Mouse (Mus musculus): ENCODE measurements at regions not wholly inside any gene's neighbourhood (a gene's known extent, or its start where the extent isn't known, plus 50 kb on each side); places are given as distances from the start of the nearest gene placed in this dataset.
A peak's percentile ranks its signal among the peaks of the same experiment; 100 is the strongest.

DNA sequence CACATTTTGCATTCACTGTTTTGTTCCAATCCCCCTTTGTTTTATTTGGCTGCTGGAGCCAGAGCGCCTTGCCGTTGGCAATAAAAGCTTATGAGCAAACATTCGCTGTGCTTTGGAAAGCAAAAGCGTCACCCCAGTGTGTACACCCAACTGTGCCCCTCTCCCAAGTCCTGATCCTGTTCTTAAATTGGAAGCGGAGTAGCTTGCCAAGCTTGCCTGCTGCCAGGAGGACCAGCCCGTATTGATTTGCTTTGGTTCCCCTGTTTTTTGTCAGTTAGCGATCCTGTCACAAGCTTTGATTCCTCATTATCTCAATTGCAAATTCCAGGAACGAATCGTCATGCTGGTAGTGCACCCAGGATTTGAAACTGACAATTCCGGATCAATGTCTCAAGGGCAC lies 917.5 kb downstream of the Olfm4 start:
- no peak for ATAC-seq (ENCODE audit: low FRiP score, low read depth)
- WGBS: 64% methylated on average over 10 of the region's 10 CpGs
- no peaks in the 10 kb centered on the region for H3K27me3 ChIP-seq (replicated peaks)
- no peaks in the 10 kb centered on the region for H3K36me3 ChIP-seq
- H3K4me2 ChIP-seq (replicated peaks): no peak overlapping the region
- no peaks in the 10 kb centered on the region for H3K9me3 ChIP-seq
- H3K4me1 ChIP-seq: no peaks in the 10 kb centered on the region
- H3K9ac ChIP-seq: no peak overlapping the region
- no peak overlapping the region for H3K4me3 ChIP-seq
- H3K27ac ChIP-seq: no peak overlapping the region

- Histone ChIP-seq H3K27me3 (replicated peaks) (no peaks in the 10 kb centered on the region), H3K4me3 (no peak overlapping the region), H3K27ac (no peak overlapping the region), H3K9me3 (no peaks in the 10 kb centered on the region), H3K4me1 (no peaks in the 10 kb centered on the region), H3K9ac (no peak overlapping the region), H3K36me3 (no peaks in the 10 kb centered on the region), H3K4me2 (replicated peaks) (no peak overlapping the region)
- 85% methylated on average over 9 of the region's 9 CpGs for WGBS
- no peak for ATAC-seq (ENCODE audit: low FRiP score, low read depth)
These were observed 917.9 kb downstream of the Olfm4 start for GRCm38 (mm10) chr14:80901759-80902163.

- Histone ChIP-seq H3K27me3 (replicated peaks) (no peaks in the 10 kb centered on the region), H3K36me3 (no peaks in the 10 kb centered on the region), H3K4me2 (replicated peaks) (no peak overlapping the region), H3K9ac (no peak overlapping the region), H3K27ac (no peak overlapping the region), H3K4me3 (no peak overlapping the region), H3K9me3 (no peaks in the 10 kb centered on the region), H3K4me1 (no peaks in the 10 kb centered on the region)
- WGBS: 76% methylated on average over 3 of the region's 3 CpGs
- no peak for ATAC-seq (ENCODE audit: low FRiP score, low read depth)
These were observed 932.1 kb downstream of the Olfm4 start for GRCm38 (mm10) chr14:80916031-80916430.

- 69% methylated on average over 2 of the region's 2 CpGs for WGBS
- H3K9me3 ChIP-seq: no peaks in the 10 kb centered on the region
- ATAC-seq (ENCODE audit: low FRiP score, low read depth): no peak
- H3K4me1 ChIP-seq: no peaks in the 10 kb centered on the region
- H3K4me3 ChIP-seq: no peak overlapping the region
- H3K9ac ChIP-seq: no peak overlapping the region
- no peak overlapping the region for H3K4me2 ChIP-seq (replicated peaks)
- H3K36me3 ChIP-seq: no peaks in the 10 kb centered on the region
- H3K27ac ChIP-seq: no peak overlapping the region
- H3K27me3 ChIP-seq (replicated peaks): no peaks in the 10 kb centered on the region
These were observed 939.9 kb downstream of the Olfm4 start for GRCm38 (mm10) chr14:80923732-80924131.

DNA sequence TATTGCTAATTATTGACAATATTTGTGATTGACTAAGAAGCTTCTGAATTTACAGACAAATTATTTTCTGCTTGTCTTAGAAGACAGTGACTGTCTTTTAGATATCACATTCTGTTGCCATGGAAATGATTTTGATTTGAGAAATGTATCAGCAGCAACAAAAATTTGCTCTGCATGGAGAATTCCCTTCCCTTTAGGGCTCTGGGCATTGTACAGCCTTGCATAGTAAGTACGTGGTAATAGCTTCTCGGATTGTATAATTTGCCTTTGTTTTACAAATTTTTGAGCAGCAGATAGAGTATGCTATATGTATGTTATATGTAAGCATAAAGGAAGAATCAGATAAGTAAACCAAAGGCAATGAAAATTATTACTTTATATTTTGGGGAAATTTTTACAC lies 976.1 kb downstream of the Olfm4 start:
- no peaks in the 10 kb centered on the region for H3K4me1 ChIP-seq
- no peaks in the 10 kb centered on the region for H3K9me3 ChIP-seq
- H3K36me3 ChIP-seq: no peaks in the 10 kb centered on the region
- WGBS: 82% methylated on average over 2 of the region's 2 CpGs
- no peak overlapping the region for H3K4me2 ChIP-seq (replicated peaks)
- no peak overlapping the region for H3K4me3 ChIP-seq
- no peak overlapping the region for H3K9ac ChIP-seq
- no peak overlapping the region for H3K27ac ChIP-seq
- no peak for ATAC-seq (ENCODE audit: low FRiP score, low read depth)
- H3K27me3 ChIP-seq (replicated peaks): no peaks in the 10 kb centered on the region

- Histone ChIP-seq H3K27ac (no peak overlapping the region), H3K4me1 (no peaks in the 10 kb centered on the region), H3K4me2 (replicated peaks) (no peak overlapping the region), H3K9ac (no peak overlapping the region), H3K36me3 (no peaks in the 10 kb centered on the region), H3K4me3 (no peak overlapping the region), H3K27me3 (replicated peaks) (no peaks in the 10 kb centered on the region), H3K9me3 (no peaks in the 10 kb centered on the region)
- ATAC-seq (ENCODE audit: low FRiP score, low read depth): no peak
- 87% methylated on average over 4 of the region's 4 CpGs for WGBS
These were observed 991.9 kb downstream of the Olfm4 start for GRCm38 (mm10) chr14:80975795-80976194.

- no peaks in the 10 kb centered on the region for H3K4me1 ChIP-seq
- H3K4me3 ChIP-seq: no peak overlapping the region
- WGBS: 56% methylated on average over 5 of the region's 5 CpGs
- no peak overlapping the region for H3K9ac ChIP-seq
- no peak overlapping the region for H3K4me2 ChIP-seq (replicated peaks)
- H3K27me3 ChIP-seq (replicated peaks): no peaks in the 10 kb centered on the region
- H3K27ac ChIP-seq: no peak overlapping the region
- no peak for ATAC-seq (ENCODE audit: low FRiP score, low read depth)
- no peaks in the 10 kb centered on the region for H3K9me3 ChIP-seq
- no peaks in the 10 kb centered on the region for H3K36me3 ChIP-seq
These were observed 992.8 kb downstream of the Olfm4 start for GRCm38 (mm10) chr14:80976662-80977061.

- 0 out of 2 replicates have a peak, but pooled peaks have one; percentile 25 for ATAC-seq (ENCODE audit: low FRiP score, low read depth)
- 68% methylated on average over 5 of the region's 5 CpGs for WGBS
These were observed 995.6 kb downstream of the Olfm4 start for GRCm38 (mm10) chr14:80979475-80979874.

DNA sequence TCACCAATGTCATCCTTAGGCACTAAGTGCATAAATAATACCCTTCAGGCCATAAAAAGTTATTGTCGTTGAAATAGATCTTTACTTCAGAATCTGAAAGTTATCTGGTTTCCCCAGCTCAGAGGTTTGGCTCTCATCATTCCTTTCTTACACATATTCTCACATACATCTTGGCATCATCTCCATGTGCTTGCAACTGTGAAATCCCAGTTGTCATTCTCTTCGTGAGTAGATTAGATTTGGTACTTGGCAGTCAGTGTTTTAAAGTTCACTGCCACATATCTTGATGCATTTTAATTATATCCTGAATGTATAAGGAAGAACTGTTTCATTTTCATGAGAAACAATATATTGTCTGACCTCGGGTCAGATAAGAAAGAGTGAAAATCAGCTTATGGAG lies 1006.3 kb downstream of the Olfm4 start:
- 81% methylated on average over 3 of the region's 3 CpGs for WGBS
- no peak overlapping the region for H3K4me3 ChIP-seq
- H3K9me3 ChIP-seq: no peaks in the 10 kb centered on the region
- no peaks in the 10 kb centered on the region for H3K4me1 ChIP-seq
- no peak overlapping the region for H3K4me2 ChIP-seq (replicated peaks)
- H3K9ac ChIP-seq: no peak overlapping the region
- ATAC-seq (ENCODE audit: low FRiP score, low read depth): no peak
- H3K27ac ChIP-seq: no peak overlapping the region
- no peaks in the 10 kb centered on the region for H3K36me3 ChIP-seq
- H3K27me3 ChIP-seq (replicated peaks): no peaks in the 10 kb centered on the region

More at GRCm38 (mm10) chr14:80979475-80979874, 995.6 kb downstream of the Olfm4 start:
- no peak overlapping the region for H3K9ac ChIP-seq
- no peaks in the 10 kb centered on the region for H3K27me3 ChIP-seq (replicated peaks)
- H3K9me3 ChIP-seq: no peaks in the 10 kb centered on the region
- H3K36me3 ChIP-seq: no peaks in the 10 kb centered on the region
- H3K4me1 ChIP-seq: no peaks in the 10 kb centered on the region
- no peak overlapping the region for H3K4me2 ChIP-seq (replicated peaks)
- no peak overlapping the region for H3K27ac ChIP-seq
- H3K4me3 ChIP-seq: no peak overlapping the region

DNA sequence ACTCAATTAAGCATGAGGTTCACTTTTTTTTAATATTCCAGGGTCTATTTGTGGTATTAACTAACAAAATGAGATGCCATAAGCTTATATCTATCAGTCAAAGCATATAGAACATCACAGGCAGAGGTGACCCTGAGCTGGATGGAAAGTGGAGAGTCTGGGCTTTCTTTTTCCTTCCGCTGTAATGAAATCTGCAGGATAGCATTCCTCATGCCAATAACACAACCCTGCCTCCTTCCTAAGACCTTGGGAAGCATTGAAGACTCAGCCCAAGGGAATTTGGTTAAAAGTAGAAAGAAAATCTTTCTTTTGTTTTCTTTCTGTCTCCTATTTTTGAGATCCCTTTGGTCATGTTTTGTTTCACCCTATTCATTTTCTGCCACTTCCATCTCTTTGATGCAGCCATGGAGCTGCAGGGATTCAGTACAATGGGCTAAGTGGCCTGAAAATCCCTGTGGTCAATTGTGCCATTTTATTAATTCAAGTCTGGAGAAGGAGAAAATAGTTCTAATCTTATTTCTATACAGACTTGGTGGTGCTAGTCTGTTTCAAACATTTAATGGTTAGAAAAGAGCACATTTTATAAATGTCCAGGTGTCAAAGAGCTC lies 1006.9 kb downstream of the Olfm4 start:
- no peaks in the 10 kb centered on the region for H3K27me3 ChIP-seq (replicated peaks)
- WGBS: 73% methylated on average over 1 of the region's 1 CpGs
- no peak for ATAC-seq (ENCODE audit: low FRiP score, low read depth)
- no peak overlapping the region for H3K9ac ChIP-seq
- H3K4me3 ChIP-seq: no peak overlapping the region
- no peak overlapping the region for H3K27ac ChIP-seq
- H3K4me1 ChIP-seq: no peaks in the 10 kb centered on the region
- no peaks in the 10 kb centered on the region for H3K9me3 ChIP-seq
- no peaks in the 10 kb centered on the region for H3K36me3 ChIP-seq
- no peak overlapping the region for H3K4me2 ChIP-seq (replicated peaks)

DNA sequence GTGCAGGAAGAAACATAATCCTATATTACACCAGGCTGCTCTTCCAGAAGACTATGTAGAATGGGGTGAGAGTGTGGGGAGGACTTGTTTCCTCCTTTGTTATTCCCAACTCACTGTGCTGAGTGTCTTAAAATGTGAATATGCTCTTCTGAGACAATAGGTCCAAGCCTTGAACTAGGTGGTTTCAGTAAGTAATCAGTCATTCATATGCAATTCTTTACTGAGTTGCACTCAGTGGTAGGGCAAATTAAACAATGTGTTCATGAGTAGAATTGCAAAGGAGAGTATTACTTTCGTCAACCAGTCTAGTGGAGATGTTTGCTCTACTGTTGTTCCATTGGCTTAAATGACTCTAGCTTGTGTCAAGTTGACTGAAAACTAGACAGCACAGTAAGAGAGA lies 1015.1 kb downstream of the Olfm4 start:
- no peaks in the 10 kb centered on the region for H3K36me3 ChIP-seq
- H3K27me3 ChIP-seq (replicated peaks): no peaks in the 10 kb centered on the region
- H3K4me3 ChIP-seq: no peak overlapping the region
- no peaks in the 10 kb centered on the region for H3K4me1 ChIP-seq
- H3K9ac ChIP-seq: no peak overlapping the region
- no peaks in the 10 kb centered on the region for H3K9me3 ChIP-seq
- H3K4me2 ChIP-seq (replicated peaks): no peak overlapping the region
- H3K27ac ChIP-seq: no peak overlapping the region
- WGBS: 86% methylated on average over 1 of the region's 1 CpGs
- ATAC-seq (ENCODE audit: low FRiP score, low read depth): no peak

DNA sequence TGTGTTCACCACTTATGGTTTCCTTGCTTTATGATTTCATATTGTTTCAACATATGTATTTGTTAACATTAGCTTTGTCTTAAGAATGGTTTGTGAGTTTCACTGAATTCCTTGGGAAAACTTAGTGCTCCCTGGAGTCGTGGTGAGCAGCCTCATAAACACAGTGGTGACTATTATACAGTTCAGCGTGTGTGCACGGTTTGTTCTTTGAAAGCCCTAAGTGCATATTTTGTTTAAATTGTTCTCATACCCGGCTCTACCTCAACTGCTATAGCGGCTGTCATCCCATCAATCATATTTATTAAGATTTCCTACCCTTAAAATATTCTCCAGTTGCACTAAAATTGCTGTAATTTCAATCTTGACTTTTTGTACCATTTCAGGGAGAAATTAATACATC lies 1029.3 kb downstream of the Olfm4 start:
- Histone ChIP-seq H3K9me3 (no peaks in the 10 kb centered on the region), H3K4me2 (replicated peaks) (no peak overlapping the region), H3K27ac (no peak overlapping the region), H3K4me1 (no peaks in the 10 kb centered on the region), H3K27me3 (replicated peaks) (no peaks in the 10 kb centered on the region), H3K9ac (no peak overlapping the region), H3K36me3 (no peaks in the 10 kb centered on the region), H3K4me3 (no peak overlapping the region)
- 58% methylated on average over 5 of the region's 5 CpGs for WGBS
- no peak for ATAC-seq (ENCODE audit: low FRiP score, low read depth)

DNA sequence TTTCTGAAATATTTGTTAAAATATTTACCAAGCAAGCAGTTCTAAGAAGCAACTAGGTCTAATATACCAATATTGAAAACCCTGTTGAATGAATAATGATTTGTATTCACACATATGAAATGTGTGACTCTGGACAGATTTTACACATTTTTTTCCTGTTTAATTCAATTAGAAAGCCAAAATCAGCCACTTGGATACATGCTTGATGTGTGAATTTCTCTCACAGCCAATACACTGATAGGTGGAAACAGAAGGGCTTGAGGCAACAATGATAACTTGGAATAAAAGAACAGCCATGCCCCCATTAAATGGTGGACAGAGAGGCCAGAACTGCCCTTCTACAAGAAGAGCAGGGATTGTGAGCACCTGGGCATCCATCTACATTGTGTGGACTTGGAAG lies 1047.6 kb downstream of the Olfm4 start:
- Histone ChIP-seq H3K4me3 (no peak overlapping the region), H3K4me2 (replicated peaks) (no peak overlapping the region), H3K9me3 (no peaks in the 10 kb centered on the region), H3K36me3 (no peaks in the 10 kb centered on the region), H3K27me3 (replicated peaks) (no peaks in the 10 kb centered on the region), H3K9ac (no peak overlapping the region), H3K4me1 (no peaks in the 10 kb centered on the region), H3K27ac (no peak overlapping the region)
- ATAC-seq (ENCODE audit: low FRiP score, low read depth): no peak
